Mouse (Mus musculus) stomach, embryonic 16.5 days (tissue): ENCODE results near the gene Gpr107. TPM values are rescaled to one million over a fixed set of nuclear protein-coding genes. Genes with fewer than 3 reads are reported as not detected.

Experiments
- ATAC-seq: fragments of 200-750 bp; cut with Nextera tagmentation; 2 replicates; pipeline ENCODE4 v1.8.0; 2017; ENCODE audit warnings: moderate number of reproducible peaks, moderate TSS enrichment; ENCODE audit not compliant: insufficient read depth, low FRiP score
- H3K27ac ChIP-seq: fragments of 300-500 bp; sonication (generic); 2 replicates; pipeline ENCODE4 v1.5.1; 2014; ENCODE audit warnings: low read length
- H3K27me3 ChIP-seq: fragments of 300-500 bp; sonication (generic); 2 replicates; pipeline ENCODE4 v1.6.1; 2014; ENCODE audit warnings: low read length, control low read depth, mixed read lengths; ENCODE audit not compliant: control insufficient read depth, insufficient read depth
- H3K36me3 ChIP-seq: fragments of 300-500 bp; sonication (generic); 2 replicates; pipeline ENCODE4 v1.6.1; 2014; ENCODE audit warnings: low read length; ENCODE audit not compliant: control insufficient read depth, insufficient read depth
- H3K4me1 ChIP-seq: fragments of 300-500 bp; sonication (generic); 2 replicates; pipeline ENCODE4 v1.6.1; 2014; ENCODE audit warnings: low read length, control low read depth, mixed read lengths; ENCODE audit not compliant: control insufficient read depth, insufficient read depth
- H3K4me2 ChIP-seq: fragments of 300-500 bp; sonication (generic); 2 replicates; pipeline ENCODE4 v1.6.1; 2014; ENCODE audit warnings: low read depth, low read length, mixed read lengths
- H3K4me3 ChIP-seq: fragments of 300-500 bp; sonication (generic); replicated peaks from 2 replicates; pipeline ENCODE4 v1.5.1; 2014; ENCODE audit warnings: mild to moderate bottlenecking, low read length
- H3K9ac ChIP-seq: fragments of 300-500 bp; sonication (generic); 2 replicates; pipeline ENCODE4 v1.6.1; 2014; ENCODE audit warnings: low read length
- H3K9me3 ChIP-seq: fragments of 300-500 bp; sonication (generic); replicated peaks from 2 replicates; pipeline ENCODE4 v1.6.1; 2016; ENCODE audit warnings: low read length, control low read depth; ENCODE audit not compliant: control insufficient read depth
- WGBS: fragments of 180-500 bp; shearing (Covaris S2); extraction: QIAGEN DNeasy Blood & Tissue Kit; methylation state at CpG from one replicate; pipeline ENCODE4 v1.1.7; 2014; 5-methylcytosine and 5-hydroxymethylcytosine counted together
- polyA plus RNA-seq: library from polyadenylated mRNA; unstranded; fragments of >200 nt; fragmentation: Nextera tagmentation; extraction: Ambion mirVana; gene quantifications from 2 replicates; pipeline ENCODE4 v1.2.1, GENCODE M21; 2015

Gpr107 gene
- polyA plus RNA-seq, 1 experiment from 2014 or later, result 39.3 TPM

- H3K9me3 ChIP-seq, result no peaks in the 10 kb centered on the region
- 75% methylated on average over 5 of the region's 5 CpGs for WGBS
- no peak for ATAC-seq
- H3K9ac ChIP-seq, result no peak overlapping the region
- peaks cover 23% of the 10 kb centered on the region for H3K4me1 ChIP-seq
- peak overlapping the region; percentile 35; the same call in 1 of the 2 replicates for H3K27ac ChIP-seq
- no peak overlapping the region for H3K4me2 ChIP-seq
- no peaks in the 10 kb centered on the region for H3K27me3 ChIP-seq
- no peak overlapping the region for H3K4me3 ChIP-seq
- no peaks in the 10 kb centered on the region for H3K36me3 ChIP-seq
Measured at GRCm38 (mm10) chr2:31123493-31123892, 28.6 kb upstream of the Gpr107 start.

GRCm38 (mm10) chr2:31124694-31125093, 27.4 kb upstream of the Gpr107 start:
- no peaks in the 10 kb centered on the region for H3K36me3 ChIP-seq
- H3K4me3 ChIP-seq, result no peak overlapping the region
- ATAC-seq, result no peak
- H3K9ac ChIP-seq, result no peak overlapping the region
- peaks cover 19% of the 10 kb centered on the region for H3K4me1 ChIP-seq
- 27% methylated on average over 2 of the region's 2 CpGs for WGBS
- H3K27me3 ChIP-seq, result no peaks in the 10 kb centered on the region
- H3K4me2 ChIP-seq, result no peak overlapping the region
- H3K27ac ChIP-seq, result peak overlapping the region; percentile 47; the same call in 1 of the 2 replicates
- H3K9me3 ChIP-seq, result no peaks in the 10 kb centered on the region

DNA sequence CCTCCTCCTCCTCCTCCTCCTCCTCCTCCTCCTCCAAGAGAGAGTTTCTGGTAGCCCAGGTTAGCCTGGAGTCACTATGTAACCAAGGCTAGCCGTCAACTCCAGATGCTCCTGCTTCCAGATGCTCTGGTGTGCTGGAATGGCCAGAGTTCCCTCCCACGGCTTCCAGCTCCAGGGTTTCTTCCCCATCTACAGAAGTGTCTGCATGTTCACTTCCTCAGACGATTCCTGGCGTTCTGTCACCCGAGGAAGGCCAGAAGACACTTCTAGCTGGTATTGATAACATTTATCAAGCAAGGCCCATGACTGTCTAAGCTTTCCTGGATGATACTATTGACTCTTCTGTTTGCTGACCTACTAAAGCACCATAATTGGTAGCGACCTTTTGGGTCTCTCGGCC, 27.0 kb upstream of the Gpr107 start:
- Histone ChIP-seq H3K4me1 (peaks cover 23% of the 10 kb centered on the region), H3K36me3 (no peaks in the 10 kb centered on the region), H3K27ac (peak overlapping the region; percentile 47; the same call in 1 of the 2 replicates), H3K4me2 (no peak overlapping the region), H3K4me3 (no peak overlapping the region), H3K9me3 (no peaks in the 10 kb centered on the region), H3K27me3 (no peaks in the 10 kb centered on the region), H3K9ac (no peak overlapping the region)
- WGBS, result 65% methylated on average over 7 of the region's 7 CpGs
- ATAC-seq, result no peak

DNA sequence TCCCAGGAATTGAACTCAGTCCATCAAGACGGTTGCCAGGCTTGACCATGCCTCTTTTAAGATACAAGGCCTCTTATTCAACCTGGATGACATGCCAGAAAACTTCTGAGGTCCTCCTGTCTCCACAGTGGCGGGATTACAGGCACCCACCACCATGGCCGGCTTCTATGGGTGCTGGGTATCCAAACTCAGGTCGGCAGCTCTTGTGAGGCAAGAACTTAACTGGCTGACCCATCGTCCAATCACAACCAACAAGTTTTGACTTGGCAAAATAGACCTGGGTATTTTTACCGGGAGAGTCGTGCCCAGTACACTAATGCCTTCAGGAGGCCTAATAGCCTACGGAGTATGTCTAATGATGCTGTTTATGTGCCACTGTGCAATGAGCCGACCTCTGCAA, 26.1 kb upstream of the Gpr107 start:
- no peak for ATAC-seq
- Histone ChIP-seq H3K9ac (no peak overlapping the region), H3K27me3 (no peaks in the 10 kb centered on the region), H3K36me3 (no peaks in the 10 kb centered on the region), H3K4me1 (peaks cover 32% of the 10 kb centered on the region), H3K9me3 (no peaks in the 10 kb centered on the region), H3K4me2 (no peak overlapping the region), H3K27ac (no peak overlapping the region; the same call in 1 of the 2 replicates), H3K4me3 (no peak overlapping the region)
- 90% methylated on average over 9 of the region's 9 CpGs for WGBS

GRCm38 (mm10) chr2:31127219-31127618, 24.9 kb upstream of the Gpr107 start:
- Histone ChIP-seq H3K9ac (no peak overlapping the region), H3K4me2 (no peak overlapping the region), H3K4me1 (peaks cover 40% of the 10 kb centered on the region), H3K9me3 (no peaks in the 10 kb centered on the region), H3K27ac (peak overlapping the region; percentile 69), H3K36me3 (no peaks in the 10 kb centered on the region), H3K4me3 (no peak overlapping the region), H3K27me3 (no peaks in the 10 kb centered on the region)
- ATAC-seq, result no peak
- 54% methylated on average over 7 of the region's 7 CpGs for WGBS

GRCm38 (mm10) chr2:31127899-31128298, 24.2 kb upstream of the Gpr107 start:
- no peak overlapping the region for H3K27ac ChIP-seq
- no peak overlapping the region for H3K9ac ChIP-seq
- no peak overlapping the region for H3K4me2 ChIP-seq
- no peaks in the 10 kb centered on the region for H3K9me3 ChIP-seq
- WGBS, result 61% methylated on average over 4 of the region's 4 CpGs
- H3K4me3 ChIP-seq, result no peak overlapping the region
- no peaks in the 10 kb centered on the region for H3K36me3 ChIP-seq
- H3K27me3 ChIP-seq, result no peaks in the 10 kb centered on the region
- H3K4me1 ChIP-seq, result peaks cover 47% of the 10 kb centered on the region
- ATAC-seq, result no peak

- Histone ChIP-seq H3K9me3 (no peaks in the 10 kb centered on the region), H3K27ac (peak overlapping the region; percentile 41; the same call in 1 of the 2 replicates), H3K4me3 (no peak overlapping the region), H3K36me3 (no peaks in the 10 kb centered on the region), H3K27me3 (no peaks in the 10 kb centered on the region), H3K4me2 (no peak overlapping the region), H3K9ac (no peak overlapping the region), H3K4me1 (peaks cover 44% of the 10 kb centered on the region)
- ATAC-seq, result no peak
- 71% methylated on average over 14 of the region's 14 CpGs for WGBS
Measured at GRCm38 (mm10) chr2:31129742-31130518, 22.2 kb upstream of the Gpr107 start.

DNA sequence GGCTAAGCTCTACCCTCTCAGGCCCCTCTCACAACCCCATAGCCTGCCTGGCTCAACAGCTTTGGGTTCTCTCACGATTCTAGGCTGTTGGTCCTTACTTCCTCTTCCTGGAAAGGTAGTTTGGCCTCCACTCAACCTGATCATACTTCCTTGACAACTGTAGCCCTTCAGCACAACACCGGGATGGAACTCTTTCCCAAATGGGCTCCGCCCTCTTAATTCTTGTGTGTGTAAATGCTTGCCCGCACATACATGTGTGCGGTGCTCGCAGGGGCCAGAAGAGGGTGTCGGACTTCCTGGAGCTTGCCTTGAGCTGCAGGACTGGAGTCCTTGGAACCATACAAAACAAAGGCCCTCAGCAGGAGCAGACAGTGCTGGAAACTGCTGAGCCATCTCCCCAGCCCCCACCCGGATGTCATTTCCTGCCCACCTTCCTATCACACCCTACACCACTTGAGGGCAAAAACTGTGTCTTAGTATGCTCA, 21.3 kb upstream of the Gpr107 start:
- H3K4me1 ChIP-seq, result peaks cover 40% of the 10 kb centered on the region
- ATAC-seq, result no peak

DNA sequence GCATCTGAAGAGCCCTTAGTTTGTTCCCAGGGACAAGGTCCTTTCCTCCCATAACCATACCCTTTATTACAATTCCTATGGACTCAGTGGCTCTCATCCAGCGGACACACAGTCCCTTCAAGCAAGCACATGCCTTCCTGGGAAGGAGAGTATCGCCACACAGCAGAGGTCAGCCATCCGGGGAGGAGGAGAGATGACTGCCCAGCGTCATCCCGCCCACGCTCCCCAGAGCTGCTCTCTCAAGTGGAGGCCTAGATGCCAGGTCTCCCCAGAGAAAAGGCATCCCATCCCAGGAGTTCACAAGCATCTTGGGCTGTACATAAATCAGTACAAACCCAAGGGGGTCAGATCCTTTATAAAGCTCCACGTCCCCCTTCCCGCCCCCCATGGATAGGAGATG, 19.4 kb upstream of the Gpr107 start:
- Histone ChIP-seq H3K36me3 (no peaks in the 10 kb centered on the region), H3K27ac (no peak overlapping the region)

More for the DNA sequence above, 21.3 kb upstream of the Gpr107 start:
- 57% methylated on average over 8 of the region's 8 CpGs for WGBS
- Histone ChIP-seq H3K27ac (peak overlapping the region; percentile 41), H3K27me3 (no peaks in the 10 kb centered on the region), H3K4me3 (no peak overlapping the region), H3K9me3 (no peaks in the 10 kb centered on the region), H3K9ac (no peak overlapping the region), H3K36me3 (no peaks in the 10 kb centered on the region), H3K4me2 (no peak overlapping the region)

More for the DNA sequence above, 19.4 kb upstream of the Gpr107 start:
- Histone ChIP-seq H3K9ac (no peak overlapping the region), H3K27me3 (no peaks in the 10 kb centered on the region), H3K4me3 (no peak overlapping the region), H3K9me3 (no peaks in the 10 kb centered on the region), H3K4me1 (peaks cover 40% of the 10 kb centered on the region), H3K4me2 (no peak overlapping the region)
- WGBS, result 57% methylated on average over 8 of the region's 8 CpGs
- no peak for ATAC-seq
